Mouse (Mus musculus): ENCODE measurements around the gene Eps8l2.

GRCm38 (mm10) chr7:141351061-141351460 is 12.4 kb downstream of the Eps8l2 start:
- TF ChIP-seq CTCF (IDR thresholded peaks at IDR 0.05; ENCODE audit: extremely low read depth, insufficient read length, insufficient replicate concordance, low read depth, low read length) (no peak), POLR2A (IDR thresholded peaks at IDR 0.05; ENCODE audit: low read depth, low read length) (no peak)

Measured in small intestine, adult 2 months (tissue).